Mouse (Mus musculus): ENCODE data around the gene Selenot. TPM values are rescaled to one million over a fixed set of nuclear protein-coding genes. Genes with fewer than 3 reads are reported as not detected.

Selenot gene
- 147 TPM for total RNA-seq (2023)

DNA sequence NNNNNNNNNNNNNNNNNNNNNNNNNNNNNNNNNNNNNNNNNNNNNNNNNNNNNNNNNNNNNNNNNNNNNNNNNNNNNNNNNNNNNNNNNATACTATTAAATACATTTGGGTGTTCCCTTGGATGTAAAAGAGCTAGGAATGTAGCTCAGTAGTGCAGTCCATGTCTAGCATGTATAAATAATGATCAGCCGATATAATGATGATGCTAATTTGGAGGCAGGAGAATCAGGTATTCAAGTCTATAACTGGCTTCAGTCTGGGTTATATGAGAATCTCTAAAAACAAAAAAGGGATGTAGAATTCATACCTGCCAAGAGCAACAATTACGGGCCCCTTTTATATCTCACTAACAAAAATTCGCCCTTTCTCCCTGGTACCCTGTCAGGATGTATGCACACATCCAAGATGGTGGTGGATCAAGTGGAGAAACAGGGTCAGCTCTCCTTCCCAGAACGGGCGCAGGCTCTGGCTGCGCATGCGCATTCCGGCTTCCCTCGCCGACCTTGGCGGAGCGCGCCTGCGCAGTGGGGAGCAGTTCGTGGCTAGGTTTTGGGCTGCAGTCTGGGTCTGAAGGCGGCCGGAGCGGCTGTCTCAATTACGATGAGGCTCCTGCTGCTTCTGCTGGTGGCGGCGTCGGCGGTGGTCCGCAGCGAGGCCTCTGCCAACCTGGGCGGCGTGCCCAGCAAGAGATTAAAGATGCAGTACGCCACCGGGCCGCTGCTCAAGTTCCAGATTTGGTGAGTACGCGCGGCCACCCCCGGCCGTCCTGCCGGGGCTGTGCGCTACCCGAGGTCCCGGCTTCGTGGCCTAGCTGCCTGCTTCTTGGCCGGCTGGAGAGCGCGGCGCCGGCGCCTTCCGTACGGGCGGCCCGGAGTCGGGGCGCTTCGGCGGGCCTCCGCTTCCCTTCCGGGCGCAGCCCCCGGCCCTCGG, at the start of gene Selenot:
Gene Selenot, plus strand, starts transcription at position 500 of the 930 bp plus-strand sequence.

DNA sequence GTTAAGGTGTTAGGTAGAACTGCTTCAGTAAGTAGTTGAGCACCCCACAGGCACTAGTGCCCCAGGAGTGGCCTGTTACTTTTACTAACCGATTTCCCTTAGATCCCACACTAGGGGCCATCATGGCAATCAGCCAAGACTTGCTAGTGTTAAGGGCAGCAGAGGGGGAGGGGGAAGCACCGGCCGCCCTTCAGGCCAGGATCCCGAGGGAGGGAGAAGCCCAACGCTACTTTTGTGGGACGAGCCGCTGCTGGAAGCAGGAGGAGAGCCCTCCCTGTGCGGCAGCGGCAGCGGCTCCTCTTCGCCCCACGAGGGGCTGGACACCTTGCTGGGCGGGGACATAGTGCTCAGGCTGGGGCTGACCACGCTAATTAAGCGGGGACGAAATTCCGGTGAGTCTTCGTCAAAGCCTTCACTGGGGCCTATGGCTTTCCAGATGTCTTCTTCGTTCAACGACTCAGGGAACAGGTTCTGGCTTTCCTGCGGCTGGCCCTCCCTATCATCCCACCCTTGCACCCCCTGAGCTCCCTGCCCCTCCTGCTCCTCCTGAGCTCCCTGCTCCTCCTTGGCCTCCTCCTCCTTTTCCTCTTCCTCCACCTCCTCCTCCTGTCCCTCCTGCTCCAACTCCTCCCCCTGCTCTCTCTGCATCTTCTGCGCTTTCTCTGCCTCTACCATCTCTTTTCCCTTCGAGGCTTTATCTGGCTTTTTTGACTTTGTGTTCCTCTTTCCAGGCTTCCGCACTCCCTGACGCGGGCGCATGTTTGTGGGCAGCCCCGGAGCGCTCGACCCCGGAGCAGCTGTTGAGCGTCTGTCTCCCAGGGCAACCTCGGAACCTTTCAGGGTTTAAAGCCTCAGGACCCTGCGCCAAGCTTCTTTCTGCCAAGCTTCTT, 60.2 kb downstream of the Selenot start, which contains the start of gene Erich6:
Gene Erich6, minus strand, starts transcription at position 802 of the 890 bp plus-strand sequence.

Other genes starting within 250 kb of the Selenot start
- gene Tsc22d2, start 161.9 kb upstream of the Selenot start, total RNA-seq (2023): 52.2 TPM
- gene Eif2a, start 50.8 kb upstream of the Selenot start, total RNA-seq (2023): 68.6 TPM
- 59.3 TPM for gene Serp1, start 50.7 kb upstream of the Selenot start, total RNA-seq (2023)
- not detected for gene Erich6, start 60.6 kb downstream of the Selenot start, total RNA-seq (2023)
- 54.2 TPM for gene Siah2, start 115.8 kb downstream of the Selenot start, total RNA-seq (2023)
- not detected for gene Mindy4b-ps, start 245.7 kb downstream of the Selenot start, total RNA-seq (2023)